Mouse (Mus musculus): ENCODE measurements around the gene Dnajc17. TPM values are rescaled to one million over a fixed set of nuclear protein-coding genes. Genes with fewer than 3 reads are reported as not detected.
A peak's percentile ranks its signal among the peaks of the same experiment; 100 is the strongest.

The Dnajc17 gene
- polyA plus RNA-seq, 1 experiment from 2014 or later, result 4.3 TPM

DNA sequence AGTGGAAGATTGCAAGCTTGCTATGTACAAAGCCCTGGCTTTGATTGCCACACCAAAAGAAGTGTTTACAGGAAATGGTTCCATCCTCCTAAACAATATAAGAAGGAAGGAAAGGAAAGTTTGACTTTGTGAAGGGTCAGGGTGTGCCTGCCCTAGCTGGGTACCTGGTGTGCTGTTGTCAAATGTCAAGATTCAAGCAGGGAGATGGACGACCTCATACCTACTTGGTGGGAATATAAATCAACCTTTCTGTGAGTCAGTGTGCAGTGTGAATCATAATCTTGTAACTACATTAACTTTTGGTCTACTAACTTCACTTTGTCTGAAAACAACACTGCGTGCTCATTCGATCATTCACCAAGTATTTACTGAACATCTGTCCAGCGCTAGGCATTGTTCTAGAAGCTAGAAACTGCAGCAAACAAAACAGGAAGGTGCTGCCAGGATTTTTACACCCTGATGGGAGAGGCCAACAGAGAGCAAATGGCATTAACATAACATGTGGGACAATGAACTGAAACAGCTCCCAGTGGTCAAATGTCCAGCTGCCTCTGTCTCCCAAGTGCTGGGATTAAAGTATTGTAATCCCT, 4.6 kb downstream of the Dnajc17 start:
- TF ChIP-seq CTCF (IDR thresholded peaks at IDR 0.05; ENCODE audit: low read depth) (no peak), EP300 (IDR thresholded peaks at IDR 0.05; ENCODE audit: low read depth) (no peak)
- no peak overlapping the region for H3K27ac ChIP-seq (ENCODE audit: low read depth)
- peaks cover 6% of the 10 kb centered on the region; the same call in 1 of the 2 replicates for H3K4me1 ChIP-seq (ENCODE audit: insufficient read depth)
- H3K4me2 ChIP-seq (ENCODE audit: low read depth, low read length), result no peak overlapping the region
- no peak overlapping the region for H3K9ac ChIP-seq (replicated peaks)
- WGBS (ENCODE audit: insufficient replicate concordance), result 74% methylated on average over 4 of the region's 4 CpGs
- ATAC-seq (no peak), DNase-seq (no peak)
- H3K27me3 ChIP-seq (ENCODE audit: insufficient read depth, low read length), result no peaks in the 10 kb centered on the region
- no peaks in the 10 kb centered on the region for H3K36me3 ChIP-seq (replicated peaks; ENCODE audit: insufficient read depth, low read length)
- no peaks in the 10 kb centered on the region for H3K9me3 ChIP-seq (ENCODE audit: low read length)
- H3K4me3 ChIP-seq (ENCODE audit: low read depth, low read length), result no peak overlapping the region

DNA sequence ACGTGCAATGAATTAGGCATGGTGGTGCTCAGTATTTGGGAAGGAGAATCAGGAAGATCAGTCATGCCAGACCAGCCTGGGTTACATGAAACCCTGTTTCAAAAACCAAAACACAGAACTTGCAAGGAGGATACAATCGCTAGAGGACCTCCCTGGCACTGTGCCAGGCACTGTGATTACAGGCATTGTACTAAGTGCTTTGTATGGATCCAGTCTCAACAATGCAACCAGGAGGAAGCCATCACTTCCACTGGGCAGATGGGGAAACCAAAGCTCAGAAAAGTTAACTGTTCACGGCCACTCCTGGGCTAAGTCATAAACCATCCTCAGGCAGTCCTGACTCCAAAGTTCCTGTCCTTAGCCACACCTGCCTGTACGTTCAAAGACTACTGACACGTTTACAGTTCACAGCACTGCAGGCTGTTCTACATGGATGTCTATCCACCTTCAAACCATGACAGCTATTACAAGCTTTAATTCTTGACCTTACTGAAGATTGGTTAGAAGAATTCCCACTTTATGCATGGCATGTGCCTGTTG, 5.6 kb downstream of the Dnajc17 start:
- H3K27ac ChIP-seq (ENCODE audit: low read depth), result no peak overlapping the region
- H3K4me1 ChIP-seq (ENCODE audit: insufficient read depth), result peaks cover 6% of the 10 kb centered on the region
- TF ChIP-seq CTCF (IDR thresholded peaks at IDR 0.05; ENCODE audit: low read depth) (no peak), EP300 (IDR thresholded peaks at IDR 0.05; ENCODE audit: low read depth) (no peak)
- H3K36me3 ChIP-seq (replicated peaks; ENCODE audit: insufficient read depth, low read length), result no peaks in the 10 kb centered on the region
- DNase-seq (peak; percentile 42), ATAC-seq (no peak)
- H3K4me2 ChIP-seq (ENCODE audit: low read depth, low read length), result no peak overlapping the region
- no peaks in the 10 kb centered on the region for H3K27me3 ChIP-seq (ENCODE audit: insufficient read depth, low read length)
- H3K4me3 ChIP-seq (ENCODE audit: low read depth, low read length), result no peak overlapping the region
- H3K9me3 ChIP-seq (ENCODE audit: low read length), result no peaks in the 10 kb centered on the region
- WGBS (ENCODE audit: insufficient replicate concordance), result 59% methylated on average over 5 of the region's 5 CpGs
- H3K9ac ChIP-seq (replicated peaks), result no peak overlapping the region

DNA sequence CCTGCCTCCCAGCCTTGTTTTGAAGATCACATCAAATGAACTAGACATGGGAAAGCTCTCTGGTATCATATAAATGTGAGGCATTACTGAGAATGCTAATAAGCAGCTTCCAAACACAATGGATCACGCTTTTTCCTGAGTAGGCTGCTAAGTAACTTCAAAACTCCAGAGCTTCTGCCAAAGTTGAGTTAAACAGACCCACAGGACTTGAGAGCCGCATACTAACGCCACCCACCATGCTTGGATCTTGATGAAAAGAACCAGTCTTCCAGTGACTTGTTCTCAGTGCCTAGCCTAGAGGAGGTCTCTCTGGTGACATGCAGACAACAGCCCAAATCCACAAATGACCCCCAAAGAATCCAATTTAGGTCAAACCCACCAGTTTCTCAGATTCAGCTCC, 9.7 kb downstream of the Dnajc17 start:
- ATAC-seq (no peak), DNase-seq (no peak)
- H3K27ac ChIP-seq (ENCODE audit: low read depth), result no peak overlapping the region
- H3K36me3 ChIP-seq (replicated peaks; ENCODE audit: insufficient read depth, low read length), result no peaks in the 10 kb centered on the region
- no peaks in the 10 kb centered on the region for H3K9me3 ChIP-seq (ENCODE audit: low read length)
- TF ChIP-seq CTCF (IDR thresholded peaks at IDR 0.05; ENCODE audit: low read depth) (no peak), EP300 (IDR thresholded peaks at IDR 0.05; ENCODE audit: low read depth) (no peak)
- H3K9ac ChIP-seq (replicated peaks), result no peak overlapping the region
- no peaks in the 10 kb centered on the region for H3K27me3 ChIP-seq (ENCODE audit: insufficient read depth, low read length)
- H3K4me3 ChIP-seq (ENCODE audit: low read depth, low read length), result no peak overlapping the region
- H3K4me2 ChIP-seq (ENCODE audit: low read depth, low read length), result no peak overlapping the region
- 72% methylated on average over 3 of the region's 3 CpGs for WGBS (ENCODE audit: insufficient replicate concordance)
- no peaks in the 10 kb centered on the region; the same call in 1 of the 2 replicates for H3K4me1 ChIP-seq (ENCODE audit: insufficient read depth)

DNA sequence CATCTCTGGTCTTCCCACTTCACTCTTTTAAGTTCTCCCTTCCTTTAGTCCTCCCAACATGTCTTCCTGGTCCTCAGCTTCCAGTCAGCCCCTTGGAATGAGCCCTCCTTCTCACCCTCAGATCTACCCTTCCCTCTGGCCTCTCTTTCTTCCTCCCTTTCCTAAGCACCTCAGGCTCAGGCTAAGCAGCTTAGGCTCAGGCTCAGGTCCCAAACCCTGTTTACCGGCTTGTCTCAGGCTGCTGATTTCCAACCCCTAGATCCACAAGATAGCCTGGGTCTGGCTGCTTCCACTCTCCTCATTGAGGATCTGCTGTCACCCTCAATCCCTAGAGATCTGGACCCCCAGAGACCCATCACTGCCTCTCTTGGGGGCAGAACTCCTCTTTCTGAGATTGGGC, 10.5 kb downstream of the Dnajc17 start:
- Histone ChIP-seq H3K4me1 (ENCODE audit: insufficient read depth) (no peaks in the 10 kb centered on the region; the same call in 1 of the 2 replicates), H3K27ac (ENCODE audit: low read depth) (0 out of 2 replicates have a peak overlapping the region, but pooled peaks have one; percentile 19), H3K9me3 (ENCODE audit: low read length) (no peaks in the 10 kb centered on the region), H3K36me3 (replicated peaks; ENCODE audit: insufficient read depth, low read length) (no peaks in the 10 kb centered on the region), H3K4me2 (ENCODE audit: low read depth, low read length) (no peak overlapping the region), H3K4me3 (ENCODE audit: low read depth, low read length) (no peak overlapping the region), H3K27me3 (ENCODE audit: insufficient read depth, low read length) (no peaks in the 10 kb centered on the region), H3K9ac (replicated peaks) (no peak overlapping the region)
- ATAC-seq, result no peak
- WGBS (ENCODE audit: insufficient replicate concordance), result 38% methylated on average over 1 of the region's 1 CpGs
- DNase-seq, result no peak
- TF ChIP-seq EP300 (IDR thresholded peaks at IDR 0.05; ENCODE audit: low read depth) (no peak), CTCF (IDR thresholded peaks at IDR 0.05; ENCODE audit: low read depth) (no peak)

DNA sequence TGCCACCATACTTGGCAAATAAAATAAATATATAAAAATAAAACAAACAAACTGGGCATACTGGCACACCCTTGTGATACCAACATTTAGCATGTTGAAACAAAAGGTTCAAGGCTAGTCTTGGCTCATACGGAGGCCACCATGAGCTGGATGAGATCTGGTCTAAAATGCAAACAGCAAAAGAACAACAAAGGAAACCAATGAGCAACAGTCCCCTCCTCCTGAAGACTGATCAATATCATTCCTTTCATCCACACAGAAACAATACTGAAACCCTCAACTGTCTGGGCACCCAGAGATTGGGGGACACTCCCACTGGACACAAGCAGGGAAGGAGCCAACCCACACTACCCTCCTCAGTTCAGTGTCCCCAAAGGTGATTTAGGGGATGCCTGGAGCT, 11.1 kb downstream of the Dnajc17 start:
- WGBS (ENCODE audit: insufficient replicate concordance), result 58% methylated on average over 1 of the region's 1 CpGs
- ATAC-seq (peak; percentile 66), DNase-seq (no peak)
- Histone ChIP-seq H3K27ac (ENCODE audit: low read depth) (0 out of 2 replicates have a peak overlapping the region, but pooled peaks have one; percentile 19), H3K4me2 (ENCODE audit: low read depth, low read length) (no peak overlapping the region), H3K27me3 (ENCODE audit: insufficient read depth, low read length) (no peaks in the 10 kb centered on the region), H3K4me1 (ENCODE audit: insufficient read depth) (no peaks in the 10 kb centered on the region; the same call in 1 of the 2 replicates), H3K36me3 (replicated peaks; ENCODE audit: insufficient read depth, low read length) (no peaks in the 10 kb centered on the region), H3K9me3 (ENCODE audit: low read length) (no peaks in the 10 kb centered on the region), H3K9ac (replicated peaks) (no peak overlapping the region), H3K4me3 (ENCODE audit: low read depth, low read length) (no peak overlapping the region)
- TF ChIP-seq EP300 (IDR thresholded peaks at IDR 0.05; ENCODE audit: low read depth) (no peak), CTCF (IDR thresholded peaks at IDR 0.05; ENCODE audit: low read depth) (no peak)

DNA sequence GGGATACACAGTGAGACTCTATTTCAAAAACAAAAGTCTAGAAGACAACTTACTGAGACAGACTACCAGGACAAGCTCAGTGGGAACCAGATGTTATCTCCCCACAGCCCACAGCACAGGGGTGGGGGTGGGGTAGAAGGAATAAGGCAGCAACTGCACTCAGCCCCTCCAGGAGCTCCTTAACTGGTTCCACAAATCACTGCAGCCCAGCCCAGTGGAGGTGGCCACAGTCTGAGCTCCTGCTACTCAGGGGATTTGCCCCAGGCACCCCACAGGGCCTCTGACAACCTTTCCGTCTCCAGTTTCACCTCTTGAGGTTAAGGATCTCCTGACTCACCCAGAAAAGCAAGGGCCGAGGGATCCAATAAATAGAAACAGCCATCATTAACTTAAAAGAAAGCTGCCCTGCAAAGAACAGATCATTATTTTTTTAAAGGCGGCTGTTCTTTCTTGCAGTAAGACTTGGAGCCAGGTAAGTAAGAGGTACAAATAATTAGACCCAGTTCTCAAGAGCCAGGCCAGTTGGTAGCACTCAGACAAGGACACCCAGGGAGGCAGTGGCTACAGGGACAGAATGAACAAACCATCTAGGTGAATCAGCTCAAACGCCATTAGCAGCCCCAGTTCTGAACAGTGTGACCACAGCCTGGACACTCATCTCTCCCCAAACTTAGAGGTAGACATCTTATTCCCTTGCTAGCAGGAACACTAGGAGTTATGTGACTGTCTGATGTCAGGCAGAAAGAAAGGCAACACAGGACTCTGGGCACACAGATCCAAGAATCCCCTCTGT, 12.1 kb downstream of the Dnajc17 start:
- Histone ChIP-seq H3K4me1 (ENCODE audit: insufficient read depth) (no peaks in the 10 kb centered on the region; the same call in 1 of the 2 replicates), H3K4me2 (ENCODE audit: low read depth, low read length) (no peak overlapping the region), H3K9ac (replicated peaks) (no peak overlapping the region), H3K4me3 (ENCODE audit: low read depth, low read length) (no peak overlapping the region), H3K27me3 (ENCODE audit: insufficient read depth, low read length) (no peaks in the 10 kb centered on the region), H3K9me3 (ENCODE audit: low read length) (no peaks in the 10 kb centered on the region), H3K27ac (ENCODE audit: low read depth) (no peak overlapping the region), H3K36me3 (replicated peaks; ENCODE audit: insufficient read depth, low read length) (no peaks in the 10 kb centered on the region)
- TF ChIP-seq EP300 (IDR thresholded peaks at IDR 0.05; ENCODE audit: low read depth) (no peak), CTCF (IDR thresholded peaks at IDR 0.05; ENCODE audit: low read depth) (no peak)
- no peak for DNase-seq
- WGBS (ENCODE audit: insufficient replicate concordance), result 71% methylated on average over 4 of the region's 4 CpGs
- no peak for ATAC-seq

All from liver, postnatal 0 days (tissue).